ENCODE assay signal across 8 mouse cellular contexts in the genomic region with DNA sequence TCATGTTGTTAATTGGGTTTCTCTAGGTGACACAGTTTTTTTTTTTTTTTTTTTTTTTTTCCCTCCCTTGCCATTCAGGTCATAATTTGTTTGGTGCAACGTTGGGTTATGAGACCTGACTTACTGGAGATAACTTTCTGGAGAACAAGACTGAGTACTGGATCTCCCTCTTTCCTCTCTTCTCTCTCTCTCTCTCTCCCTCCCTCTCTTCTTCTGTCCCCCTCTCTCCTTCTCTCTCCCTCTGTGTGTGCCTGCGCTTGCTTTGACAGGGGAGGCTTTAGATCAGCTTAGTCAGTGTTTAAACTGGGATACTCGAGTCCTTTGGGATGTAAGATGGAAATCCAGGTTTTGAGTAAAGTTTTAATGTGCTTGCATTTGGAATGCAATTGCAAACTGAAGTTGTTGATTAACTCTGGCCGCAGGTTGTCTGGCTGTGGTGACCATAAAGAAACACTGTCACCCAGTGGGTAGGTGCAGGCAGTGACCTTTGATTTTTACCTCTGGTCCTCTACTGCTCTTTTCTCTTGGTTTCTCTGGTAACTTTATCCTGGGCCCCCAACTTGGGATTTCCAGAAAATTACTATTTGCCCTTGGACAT. TPM values are rescaled to one million over a fixed set of nuclear protein-coding genes. Genes with fewer than 3 reads are reported as not detected.
DNase-seq lines count a peak whose midpoint lies in the region; ATAC-seq lines count a peak whose summit lies in the region.

No protein-coding gene starts in this region.

- H3K4me3 ChIP-seq in heart, embryonic 12.5 days = peak overlapping the region; percentile 91
- peak overlapping the region; percentile 94 for H3K4me3 ChIP-seq in embryonic facial prominence, embryonic 15.5 days (replicated peaks)
- peak overlapping the region; percentile 86 for H3K4me3 ChIP-seq in kidney, embryonic 14.5 days (ENCODE audit: low read length)
- H3K4me3 ChIP-seq in midbrain, embryonic 15.5 days = peak overlapping the region; percentile 97

- H3K4me1 ChIP-seq in heart, embryonic 12.5 days (replicated peaks) = peaks cover 39% of the 10 kb centered on the region
- H3K4me1 ChIP-seq in embryonic facial prominence, embryonic 15.5 days = peaks cover 35% of the 10 kb centered on the region
- H3K4me1 ChIP-seq in kidney, embryonic 14.5 days (ENCODE audit: control insufficient read depth, insufficient read depth, low read length) = peaks cover 25% of the 10 kb centered on the region; the same call in 1 of the 2 replicates
- H3K4me1 ChIP-seq in midbrain, embryonic 15.5 days = peaks cover 39% of the 10 kb centered on the region

- intact Hi-C loops in heart, postnatal 10 days (cut with DNase I) = loop anchor here (2.0 kb wide), 2 partner anchors 16 to 24 kb away; partner anchors contain the start of gene Pld2

- 0 out of 2 replicates have a peak overlapping the region, but pooled peaks have one; percentile 88 for H3K27ac ChIP-seq in heart, embryonic 12.5 days (ENCODE audit: poor library complexity, severe bottlenecking)
- H3K27ac ChIP-seq in embryonic facial prominence, embryonic 15.5 days (replicated peaks) = peak overlapping the region; percentile 92
- peak overlapping the region; percentile 92 for H3K27ac ChIP-seq in kidney, embryonic 14.5 days (ENCODE audit: low read depth, low read length)
- no peak overlapping the region for H3K27ac ChIP-seq in midbrain, embryonic 15.5 days

- 47% methylated on average over 4 of the region's 4 CpGs for WGBS in heart, embryonic 12.5 days
- 41% methylated on average over 4 of the region's 4 CpGs for WGBS in embryonic facial prominence, embryonic 15.5 days
- WGBS in kidney, embryonic 14.5 days = 12% methylated on average over 4 of the region's 4 CpGs
- 42% methylated on average over 4 of the region's 4 CpGs for whole genome bisulfite sequencing in midbrain, embryonic 15.5 days

- H3K9ac ChIP-seq in heart, embryonic 12.5 days = peak overlapping the region; percentile 94
- 0 out of 2 replicates have a peak overlapping the region, but pooled peaks have one; percentile 74 for H3K9ac ChIP-seq in embryonic facial prominence, embryonic 15.5 days
- H3K9ac ChIP-seq in kidney, embryonic 14.5 days (ENCODE audit: low read depth, low read length) = peak overlapping the region; percentile 88; the same call in 1 of the 2 replicates
- H3K9ac ChIP-seq in midbrain, embryonic 15.5 days = peak overlapping the region; percentile 96; the same call in 1 of the 2 replicates

- peak overlapping the region; percentile 92 for H3K4me2 ChIP-seq in heart, embryonic 12.5 days
- peak overlapping the region; percentile 92 for H3K4me2 ChIP-seq in embryonic facial prominence, embryonic 15.5 days (replicated peaks)
- peak overlapping the region; percentile 88 for H3K4me2 ChIP-seq in kidney, embryonic 14.5 days (replicated peaks; ENCODE audit: low read depth, low read length)
- peak overlapping the region; percentile 76 for H3K4me2 ChIP-seq in midbrain, embryonic 15.5 days

- H3K27me3 ChIP-seq in heart, embryonic 12.5 days (replicated peaks) = no peaks in the 10 kb centered on the region
- no peaks in the 10 kb centered on the region for H3K27me3 ChIP-seq in embryonic facial prominence, embryonic 15.5 days
- H3K27me3 ChIP-seq in kidney, embryonic 14.5 days (ENCODE audit: control insufficient read depth, insufficient read depth, low read length) = no peaks in the 10 kb centered on the region
- H3K27me3 ChIP-seq in midbrain, embryonic 15.5 days (replicated peaks) = no peaks in the 10 kb centered on the region

- no peaks in the 10 kb centered on the region for H3K9me3 ChIP-seq in heart, embryonic 12.5 days (replicated peaks)
- H3K9me3 ChIP-seq in embryonic facial prominence, embryonic 15.5 days (replicated peaks) = no peaks in the 10 kb centered on the region
- no peaks in the 10 kb centered on the region for H3K9me3 ChIP-seq in kidney, embryonic 14.5 days (ENCODE audit: control insufficient read depth, low read length)
- no peaks in the 10 kb centered on the region for H3K9me3 ChIP-seq in midbrain, embryonic 15.5 days

- no peak for DNase-seq in heart, postnatal 10 days
- no peak for DNase-seq in testis, postnatal 10 days (ENCODE audit: low spot score)
- DNase-seq in left cerebral cortex, adult 11 months (ENCODE audit: low spot score) = no peak
- DNase-seq in spleen, postnatal 14 days (ENCODE audit: low spot score in 2 of 2) = no peak

- peaks cover 7% of the 10 kb centered on the region; the same call in 1 of the 2 replicates for H3K36me3 ChIP-seq in heart, embryonic 12.5 days
- no peaks in the 10 kb centered on the region for H3K36me3 ChIP-seq in embryonic facial prominence, embryonic 15.5 days
- no peaks in the 10 kb centered on the region for H3K36me3 ChIP-seq in kidney, embryonic 14.5 days (ENCODE audit: control insufficient read depth, insufficient read depth, low read length)
- H3K36me3 ChIP-seq in midbrain, embryonic 15.5 days (replicated peaks) = no peaks in the 10 kb centered on the region

- ATAC-seq in heart, embryonic 12.5 days (ENCODE audit: insufficient number of reproducible peaks, low FRiP score) = no peak
- no peak for ATAC-seq in embryonic facial prominence, embryonic 15.5 days (ENCODE audit: insufficient number of reproducible peaks, low FRiP score, low TSS enrichment, low read depth)
- no peak for ATAC-seq in kidney, embryonic 14.5 days (ENCODE audit: low FRiP score, low TSS enrichment)
- no peak for ATAC-seq in midbrain, embryonic 15.5 days (replicated peaks)

RNA-seq across cellular contexts. Expression of gene Mink1, which starts 1.7 kb away (rescaled TPM):
- 13.7 and 14.8 TPM in 2 replicates for polyA plus RNA-seq in heart, embryonic 12.5 days (2016; fragmentation: Nextera tagmentation; extraction: Ambion mirVana)
- total RNA-seq in heart, postnatal 10 days (2021) = 10 to 100 TPM; 40.4 to 43.3 TPM
- 16.7 and 20.3 TPM in 2 replicates for polyA plus RNA-seq in embryonic facial prominence, embryonic 15.5 days (2015; fragmentation: Nextera tagmentation; extraction: Ambion mirVana)
- polyA plus RNA-seq in kidney, embryonic 14.5 days (2014; fragmentation: Nextera tagmentation; extraction: Ambion mirVana) = 14.7 and 21.0 TPM in 2 replicates
- polyA plus RNA-seq in midbrain, embryonic 15.5 days (2015; fragmentation: Nextera tagmentation; extraction: Ambion mirVana) = 17.9 and 18.7 TPM in 2 replicates

RNA-seq across cellular contexts. Expression of gene Pld2, which starts 24.5 kb away (rescaled TPM):
- polyA plus RNA-seq in heart, embryonic 12.5 days (2016; fragmentation: Nextera tagmentation; extraction: Ambion mirVana) = 12.6 TPM in 2 replicates
- 10 to 100 TPM in 1 of 2 experiments, 1 to 10 TPM in 1; 8.9 to 10.8 TPM for total RNA-seq in heart, postnatal 10 days (2021)
- 10.3 and 13.2 TPM in 2 replicates for polyA plus RNA-seq in embryonic facial prominence, embryonic 15.5 days (2015; fragmentation: Nextera tagmentation; extraction: Ambion mirVana)
- 3.7 and 5.9 TPM in 2 replicates for polyA plus RNA-seq in kidney, embryonic 14.5 days (2014; fragmentation: Nextera tagmentation; extraction: Ambion mirVana)
- polyA plus RNA-seq in midbrain, embryonic 15.5 days (2015; fragmentation: Nextera tagmentation; extraction: Ambion mirVana) = 13.8 and 14.8 TPM in 2 replicates

RNA-seq across cellular contexts. Expression of gene Gm40193, which starts 31.6 kb away (rescaled TPM):
- not detected in 2 replicates for polyA plus RNA-seq in heart, embryonic 12.5 days (2016; fragmentation: Nextera tagmentation; extraction: Ambion mirVana)
- not detected for total RNA-seq in heart, postnatal 10 days (2021)
- polyA plus RNA-seq in embryonic facial prominence, embryonic 15.5 days (2015; fragmentation: Nextera tagmentation; extraction: Ambion mirVana) = 1.1 and 3.3 TPM in 2 replicates
- polyA plus RNA-seq in kidney, embryonic 14.5 days (2014; fragmentation: Nextera tagmentation; extraction: Ambion mirVana) = not detected in 2 replicates
- not detected in 2 replicates for polyA plus RNA-seq in midbrain, embryonic 15.5 days (2015; fragmentation: Nextera tagmentation; extraction: Ambion mirVana)

RNA-seq across cellular contexts. Expression of gene Psmb6, which starts 39.2 kb away (rescaled TPM):
- polyA plus RNA-seq in heart, embryonic 12.5 days (2016; fragmentation: Nextera tagmentation; extraction: Ambion mirVana) = 575 and 577 TPM in 2 replicates
- 100 to 1,000 TPM; 264 to 266 TPM for total RNA-seq in heart, postnatal 10 days (2021)
- polyA plus RNA-seq in embryonic facial prominence, embryonic 15.5 days (2015; fragmentation: Nextera tagmentation; extraction: Ambion mirVana) = 727 and 733 TPM in 2 replicates
- 823 and 914 TPM in 2 replicates for polyA plus RNA-seq in kidney, embryonic 14.5 days (2014; fragmentation: Nextera tagmentation; extraction: Ambion mirVana)
- 777 and 795 TPM in 2 replicates for polyA plus RNA-seq in midbrain, embryonic 15.5 days (2015; fragmentation: Nextera tagmentation; extraction: Ambion mirVana)

RNA-seq across cellular contexts. Expression of gene Gltpd2, which starts 45.4 kb away (rescaled TPM):
- 0.23 and 0.65 TPM in 2 replicates for polyA plus RNA-seq in heart, embryonic 12.5 days (2016; fragmentation: Nextera tagmentation; extraction: Ambion mirVana)
- total RNA-seq in heart, postnatal 10 days (2021) = not detected
- polyA plus RNA-seq in embryonic facial prominence, embryonic 15.5 days (2015; fragmentation: Nextera tagmentation; extraction: Ambion mirVana) = 0.44 and 0.59 TPM in 2 replicates
- 0.31 and 0.34 TPM in 2 replicates for polyA plus RNA-seq in kidney, embryonic 14.5 days (2014; fragmentation: Nextera tagmentation; extraction: Ambion mirVana)
- 0.14 and 0.27 TPM in 2 replicates for polyA plus RNA-seq in midbrain, embryonic 15.5 days (2015; fragmentation: Nextera tagmentation; extraction: Ambion mirVana)
